Mouse (Mus musculus) layer of hippocampus, adult 11-12 months (tissue): ENCODE data around the gene Kbtbd12.

ENCODE experiments used
- DNase-seq: peaks from one replicate; pipeline ENCODE4 v3.0.0; 2022; ENCODE audit warnings: low spot score

Gene Kbtbd12

DNA sequence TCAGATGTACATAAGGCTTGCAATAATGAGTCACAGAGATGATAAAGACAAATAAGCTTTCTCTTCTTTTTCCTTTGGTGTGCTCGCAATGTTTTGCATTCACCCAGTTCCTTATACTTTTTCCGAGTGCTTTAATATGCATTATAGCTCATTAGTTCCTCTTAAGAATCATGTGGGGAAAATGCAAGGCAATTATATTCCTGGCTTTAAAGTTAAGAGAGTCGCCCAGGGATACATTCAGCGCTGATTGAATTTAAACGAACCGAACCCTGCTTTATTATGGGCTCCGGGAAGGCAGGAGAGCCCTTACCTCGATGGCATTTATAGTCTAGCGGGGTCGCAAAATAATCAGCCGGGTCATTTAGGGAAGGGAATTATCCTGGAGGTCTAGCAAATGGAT is 10.8 kb downstream of the Kbtbd12 start:
- DNase-seq = no peak

DNA sequence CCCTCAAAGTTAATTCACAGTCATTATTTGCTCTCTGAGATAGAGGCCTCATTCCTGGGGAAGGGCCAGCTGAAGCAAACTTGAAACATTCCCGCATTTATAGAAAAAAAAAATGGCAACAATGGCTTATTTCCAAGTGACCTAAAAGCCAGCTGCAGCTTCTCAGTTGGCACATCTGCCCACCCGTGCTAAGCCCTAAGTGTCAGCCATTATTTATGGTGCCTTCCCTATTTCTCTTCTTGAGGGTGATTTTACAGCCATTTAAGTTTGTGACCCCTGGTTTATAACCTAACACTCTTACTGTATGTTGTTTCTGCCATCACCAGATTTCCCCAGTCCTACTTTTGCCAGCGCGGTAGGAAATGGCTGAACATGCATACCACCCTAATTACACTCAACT is 11.3 kb downstream of the Kbtbd12 start:
- DNase-seq = no peak

DNA sequence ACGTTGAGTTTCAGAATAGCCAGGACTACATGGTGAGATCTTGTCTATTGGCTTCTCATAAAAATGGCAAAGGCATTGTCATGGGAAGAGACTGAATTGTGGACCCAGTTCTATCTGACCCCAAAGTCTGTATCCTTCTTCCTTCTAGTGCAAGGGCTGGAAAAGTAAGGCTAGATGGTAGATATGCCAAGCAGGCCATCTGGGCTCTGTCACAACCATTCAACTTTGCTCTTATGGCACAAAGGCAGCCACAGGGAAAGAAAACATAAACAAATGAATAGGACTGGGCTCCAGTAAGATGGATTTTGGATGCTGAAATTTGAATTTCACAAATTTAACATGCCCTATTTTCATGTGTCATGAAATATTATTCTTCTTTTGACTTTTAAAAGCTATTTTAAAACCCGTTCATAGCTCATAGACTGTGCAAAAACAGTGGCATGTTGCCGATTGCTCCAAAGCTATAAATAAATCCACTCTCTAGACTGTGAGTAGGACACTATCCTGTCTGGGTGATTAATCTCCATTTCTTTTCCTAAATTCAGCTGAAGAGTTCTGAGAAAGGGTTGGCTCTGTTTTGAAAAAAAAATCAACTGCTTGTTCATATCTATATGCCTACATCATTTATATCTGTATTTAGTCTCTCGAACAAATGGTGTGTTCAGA is 15.8 kb downstream of the Kbtbd12 start:
- DNase-seq = no peak

DNA sequence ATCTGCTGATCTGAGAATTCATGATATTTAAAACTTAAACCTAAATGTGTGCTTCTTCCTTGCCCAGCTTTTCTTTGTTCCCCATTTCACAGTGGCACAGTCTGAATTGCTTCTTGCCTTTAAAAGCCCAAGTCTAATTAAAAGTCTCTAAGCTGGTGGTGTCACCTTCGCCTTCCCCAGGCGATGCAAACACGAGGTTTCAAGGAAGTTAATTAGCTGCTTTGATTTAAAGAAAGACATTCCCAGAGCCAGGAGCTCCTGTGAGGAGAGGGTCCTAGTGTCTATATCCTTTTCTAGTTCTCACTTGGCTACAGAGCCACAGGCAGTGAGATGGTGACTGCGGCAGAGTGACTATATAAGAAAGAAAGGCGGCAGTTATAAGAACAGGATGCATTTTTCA is 18.2 kb downstream of the Kbtbd12 start:
- DNase-seq = no peak

DNA sequence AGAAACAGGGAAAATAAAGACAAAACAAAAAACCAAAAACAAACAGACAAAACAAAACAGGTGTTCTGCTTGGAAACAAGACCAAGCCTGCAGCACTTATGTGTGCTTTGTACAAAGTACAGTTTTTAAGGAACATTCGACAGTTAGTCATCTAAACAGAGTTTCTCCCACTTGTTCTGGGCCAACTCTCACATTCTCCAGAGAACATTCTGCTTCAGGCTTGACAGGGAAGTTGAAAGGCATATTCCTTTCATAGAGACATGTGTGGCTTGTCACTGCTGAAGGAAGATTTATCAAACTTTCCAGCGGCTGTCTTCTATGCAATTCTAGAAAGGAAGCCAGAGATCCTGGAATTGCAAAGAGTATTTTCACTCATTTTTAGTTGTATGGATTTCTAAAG is 22.4 kb downstream of the Kbtbd12 start:
- DNase-seq = no peak

DNA sequence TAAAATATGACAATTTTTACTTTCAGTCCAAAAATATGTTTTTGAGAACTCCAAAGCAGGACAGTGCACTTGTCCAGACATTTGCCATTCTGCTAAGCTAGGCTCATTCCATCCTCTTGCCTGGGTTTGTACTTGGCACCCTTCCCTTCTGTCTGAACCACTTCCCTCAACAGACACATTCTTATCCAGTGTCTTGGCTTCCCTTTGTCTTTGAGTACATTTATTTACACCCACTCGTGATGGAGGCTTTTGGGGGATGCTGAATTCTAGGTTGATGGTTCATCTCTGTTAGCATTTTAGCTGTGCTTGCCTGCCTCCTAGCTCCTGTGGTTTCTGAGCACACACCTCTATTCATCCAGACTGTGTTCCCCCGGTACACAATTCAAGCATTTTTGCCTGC is 31.3 kb downstream of the Kbtbd12 start:
- DNase-seq = no peak

DNA sequence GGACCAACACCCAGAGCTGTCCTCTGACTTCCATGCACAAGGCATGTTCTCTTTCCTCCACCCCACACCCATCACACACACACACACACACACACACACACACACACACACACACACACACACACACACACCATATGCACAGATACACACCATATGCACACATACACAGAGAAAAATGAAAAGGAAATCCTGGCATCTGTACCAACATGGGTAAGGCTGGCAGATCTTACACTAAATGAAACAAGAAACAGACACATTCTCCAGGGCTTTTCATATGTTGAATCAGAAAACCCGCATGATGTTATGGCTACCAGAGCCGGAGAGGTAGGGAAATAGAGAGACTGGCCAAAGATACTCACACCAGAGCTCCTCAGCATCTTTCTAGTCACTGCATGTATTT is 32.0 kb downstream of the Kbtbd12 start:
- no peak for DNase-seq

DNA sequence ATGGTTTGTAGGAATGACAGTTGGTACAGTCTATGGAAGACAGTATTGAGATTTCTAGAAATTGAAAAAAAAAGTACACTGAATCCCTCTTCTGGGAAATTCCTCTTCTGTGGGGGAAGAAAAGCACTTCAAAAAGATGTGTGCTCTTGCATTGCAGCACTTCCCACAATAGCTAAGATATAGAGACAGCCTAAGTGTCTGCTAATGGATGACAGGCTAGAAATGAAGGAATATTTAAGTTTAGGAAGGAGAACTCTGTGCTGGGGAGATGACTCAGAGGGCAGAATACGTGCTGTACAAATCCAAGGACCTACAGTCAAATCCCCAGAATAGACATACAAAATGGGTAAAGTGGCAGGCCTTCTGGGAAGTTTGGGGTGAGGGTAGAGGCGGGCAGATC is 32.5 kb downstream of the Kbtbd12 start:
- DNase-seq = no peak

DNA sequence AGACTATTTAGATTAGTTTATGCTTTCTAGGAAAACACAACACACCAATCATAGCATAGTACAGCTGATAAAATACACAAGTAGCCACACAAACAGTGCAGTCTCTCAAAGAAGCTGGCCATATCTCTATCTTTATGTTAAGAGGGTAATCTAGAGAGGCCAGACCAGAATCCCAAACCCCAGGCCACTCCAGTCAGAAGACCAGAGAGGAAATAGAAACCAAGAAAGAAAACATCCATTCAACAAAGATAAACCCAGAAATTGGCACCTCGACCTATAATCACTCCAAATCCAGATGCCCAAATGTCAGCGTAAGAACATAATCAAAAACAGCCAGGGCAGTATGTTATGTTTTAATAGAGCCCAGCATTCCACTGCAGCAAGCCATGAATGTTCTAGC is 41.6 kb downstream of the Kbtbd12 start:
- no peak for DNase-seq

DNA sequence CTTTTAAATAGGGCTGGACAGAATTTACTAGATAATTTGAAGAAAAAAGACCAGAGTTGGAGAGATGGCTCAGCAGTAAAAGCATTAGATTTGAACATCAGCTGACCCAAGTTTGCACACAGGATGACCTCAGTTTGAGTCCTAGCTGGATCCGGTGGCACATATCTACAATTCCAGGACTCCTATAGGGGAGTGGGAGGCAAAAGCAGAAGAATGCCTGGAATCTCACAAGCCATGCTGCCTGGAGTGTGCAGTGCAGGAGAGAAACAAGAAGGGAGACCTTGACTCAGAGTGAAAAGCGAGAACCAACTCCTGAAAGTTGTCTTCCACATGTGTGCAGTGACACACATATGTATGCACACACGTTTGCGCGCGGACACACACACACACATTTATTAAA is 45.4 kb downstream of the Kbtbd12 start:
- DNase-seq = no peak

DNA sequence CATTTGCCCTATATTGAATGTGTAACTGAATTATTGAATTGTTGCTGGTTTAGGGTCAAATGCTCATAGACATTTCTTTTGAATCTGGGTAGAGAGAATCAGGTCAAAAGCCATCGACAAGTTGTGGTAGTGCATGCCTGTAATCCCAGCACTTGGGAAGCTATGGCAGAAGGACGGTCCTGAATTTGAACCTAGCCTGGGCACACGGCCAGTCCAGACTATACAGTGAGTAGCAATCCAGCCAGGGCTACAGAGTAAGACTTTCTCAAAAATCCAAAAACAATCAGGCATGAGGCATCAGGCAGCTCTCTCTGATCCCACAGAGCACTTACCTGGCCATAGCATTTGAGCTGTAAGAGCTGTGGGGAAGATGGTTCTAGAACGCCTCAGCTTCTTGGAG is 47.5 kb downstream of the Kbtbd12 start:
- no peak for DNase-seq

DNA sequence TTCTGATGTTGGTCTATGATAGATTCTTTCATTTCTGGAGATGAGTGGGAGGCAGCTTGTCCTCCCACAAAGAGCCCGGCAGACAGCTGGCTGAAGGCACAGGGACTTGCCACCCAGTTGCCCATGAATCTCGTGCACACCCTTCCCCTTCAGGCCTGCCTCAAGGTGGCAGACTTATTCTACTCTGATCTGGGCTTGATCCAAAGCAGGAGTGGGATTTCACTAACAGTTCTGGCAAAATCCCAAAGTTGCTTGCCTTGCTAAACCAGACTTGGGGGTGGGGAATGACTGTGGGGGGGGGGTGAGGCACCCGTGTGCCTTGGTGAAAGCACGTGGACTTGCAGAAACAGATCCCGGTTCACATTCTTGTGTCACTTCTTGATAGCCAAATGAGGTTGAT is 48.2 kb downstream of the Kbtbd12 start:
- peak; percentile 36 for DNase-seq

DNA sequence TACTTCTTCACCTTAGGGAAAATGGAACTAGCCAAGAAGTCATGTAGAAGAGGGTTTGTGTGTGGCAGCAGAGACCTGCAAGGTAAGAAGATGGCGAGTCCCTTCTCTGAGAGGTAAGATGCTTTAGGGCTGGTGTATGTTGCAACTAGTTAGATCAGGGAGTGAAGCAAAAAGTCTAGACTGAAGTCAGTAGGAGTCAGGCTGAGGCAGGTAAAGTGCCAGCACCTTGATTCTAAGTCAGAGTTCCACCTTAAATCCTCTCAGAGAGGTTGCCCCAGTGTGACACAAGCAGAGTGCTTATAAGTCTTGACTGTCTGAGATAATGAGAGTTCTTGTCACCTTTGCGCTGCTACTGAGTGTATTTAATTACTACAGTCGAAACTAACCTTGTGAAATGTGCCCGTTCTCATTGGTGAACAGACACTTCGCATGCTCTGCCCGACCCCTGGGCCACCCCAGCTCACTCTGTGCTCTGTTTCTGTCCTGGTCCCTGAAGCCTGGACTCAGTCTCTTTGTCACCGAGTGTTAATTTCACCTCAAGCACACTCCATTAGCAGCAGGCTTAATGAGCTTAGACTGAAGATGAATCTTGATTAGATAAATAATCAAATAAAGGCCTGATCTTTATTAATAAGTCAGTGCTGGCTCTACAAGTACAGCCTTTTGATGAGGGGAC is 49.0 kb downstream of the Kbtbd12 start:
- DNase-seq = no peak

DNA sequence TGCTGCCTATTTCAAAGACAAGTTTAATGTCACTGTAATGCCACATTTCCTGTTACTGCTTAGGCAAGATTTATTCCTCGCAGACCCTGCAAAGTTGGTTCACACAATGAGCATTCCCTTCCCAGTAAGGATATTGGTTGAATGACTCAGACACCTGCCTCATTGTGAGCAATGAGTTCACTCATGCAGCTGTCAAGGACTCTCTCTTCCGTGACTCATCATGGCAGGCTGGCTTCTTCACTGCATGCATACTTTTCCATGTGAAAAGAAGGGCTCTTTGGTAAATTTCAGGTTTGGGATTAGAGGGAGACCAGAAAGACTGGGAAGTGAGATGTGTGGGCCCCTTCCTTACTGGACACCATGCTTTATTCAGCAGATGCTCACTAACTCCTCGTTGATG is 50.7 kb downstream of the Kbtbd12 start:
- DNase-seq = no peak

DNA sequence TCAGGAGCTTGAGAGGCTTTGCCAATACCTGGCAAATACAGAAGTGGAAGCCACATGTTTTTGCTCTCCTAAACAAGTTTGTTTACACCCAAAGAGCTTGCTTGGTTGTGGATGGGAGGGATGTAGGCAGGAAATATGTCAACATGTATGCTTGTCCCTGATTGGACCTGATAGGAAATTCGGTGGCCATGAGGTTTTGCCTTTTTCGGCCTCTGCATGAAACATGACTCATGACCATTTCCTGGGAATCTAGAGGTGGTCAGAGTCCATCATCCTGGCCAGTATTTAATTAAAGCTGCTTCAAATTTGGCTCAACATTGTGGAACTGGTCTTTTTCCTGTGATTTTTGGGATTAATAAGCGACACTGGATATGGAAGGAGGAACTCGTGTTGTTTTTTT is 53.8 kb downstream of the Kbtbd12 start:
- no peak for DNase-seq

DNA sequence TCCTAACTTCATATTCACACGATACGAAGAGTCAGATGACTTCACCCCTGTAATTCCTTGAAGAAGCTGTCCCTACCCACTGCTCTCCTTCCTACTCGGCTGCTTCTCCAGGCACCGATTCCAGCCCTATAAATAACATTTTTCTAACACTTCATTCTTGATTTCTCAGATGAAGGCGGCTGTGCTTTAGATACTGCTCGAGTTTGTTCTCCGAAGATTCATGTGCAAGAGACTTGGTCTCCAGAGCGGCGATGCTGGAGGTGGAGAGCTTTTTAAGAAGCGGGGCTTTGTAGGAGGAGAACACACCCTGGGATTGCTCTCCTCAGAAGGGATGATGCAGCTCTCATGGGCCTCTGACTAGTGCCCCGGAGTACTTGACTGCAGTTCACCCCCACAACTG is 61.3 kb downstream of the Kbtbd12 start:
- DNase-seq = no peak

DNA sequence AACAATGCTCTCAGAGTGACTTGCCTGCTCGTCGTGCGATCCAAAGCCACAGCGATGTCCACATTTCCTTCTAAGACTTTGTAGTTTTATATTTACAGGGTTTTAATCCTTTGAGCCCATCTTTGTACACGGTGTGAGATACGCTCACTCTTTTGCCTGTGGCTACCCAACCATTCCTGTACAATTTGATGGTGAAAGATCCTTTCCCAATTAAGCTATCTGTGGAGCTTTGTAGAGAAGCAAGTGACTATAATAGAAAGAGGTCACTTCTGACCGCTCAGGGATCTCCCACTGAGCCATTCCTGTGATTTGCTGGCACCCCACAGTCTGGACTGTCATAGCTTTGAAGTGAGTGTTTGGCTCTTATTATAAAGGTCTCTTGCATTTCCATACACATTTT is 71.1 kb downstream of the Kbtbd12 start:
- DNase-seq = no peak

DNA sequence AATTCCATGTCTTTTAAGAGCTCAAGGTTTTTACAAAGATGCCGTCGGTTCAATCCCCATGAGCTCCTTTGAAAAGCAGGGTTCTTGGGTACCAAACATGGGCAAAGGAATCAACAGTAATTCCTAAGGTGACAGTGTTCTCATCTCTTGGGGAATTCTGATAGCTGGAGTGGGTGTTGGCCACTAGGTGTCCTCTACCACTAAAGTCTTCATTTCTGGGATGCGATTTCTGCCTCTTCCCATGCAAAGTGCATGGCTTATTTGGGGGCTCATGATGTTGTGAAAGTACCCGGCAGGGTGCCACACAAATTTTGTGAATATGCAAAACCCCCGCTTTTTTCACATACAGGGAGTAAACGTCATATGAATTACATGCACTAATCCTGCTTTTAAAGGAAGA is 72.7 kb downstream of the Kbtbd12 start:
- peak; percentile 29 for DNase-seq

DNA sequence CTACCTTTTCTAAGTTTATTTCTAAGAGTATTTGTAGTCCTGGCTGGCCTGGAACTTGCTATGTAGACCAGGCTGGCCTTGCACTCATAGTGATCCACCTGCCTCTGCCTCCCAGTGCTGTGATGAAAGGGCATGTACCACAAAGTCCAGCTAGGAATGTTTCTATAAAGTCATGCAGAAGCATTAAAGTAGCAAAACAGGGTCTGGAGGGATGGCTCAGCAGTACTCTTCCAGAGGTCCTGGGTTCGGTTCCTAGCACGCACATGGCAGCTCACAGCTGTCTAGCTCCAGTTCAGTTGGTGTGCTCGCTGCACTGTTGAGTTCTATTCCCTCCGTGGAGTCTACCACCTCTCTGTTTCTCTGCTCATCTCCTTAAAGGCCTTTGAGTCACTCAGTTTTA is 77.6 kb downstream of the Kbtbd12 start:
- no peak for DNase-seq

DNA sequence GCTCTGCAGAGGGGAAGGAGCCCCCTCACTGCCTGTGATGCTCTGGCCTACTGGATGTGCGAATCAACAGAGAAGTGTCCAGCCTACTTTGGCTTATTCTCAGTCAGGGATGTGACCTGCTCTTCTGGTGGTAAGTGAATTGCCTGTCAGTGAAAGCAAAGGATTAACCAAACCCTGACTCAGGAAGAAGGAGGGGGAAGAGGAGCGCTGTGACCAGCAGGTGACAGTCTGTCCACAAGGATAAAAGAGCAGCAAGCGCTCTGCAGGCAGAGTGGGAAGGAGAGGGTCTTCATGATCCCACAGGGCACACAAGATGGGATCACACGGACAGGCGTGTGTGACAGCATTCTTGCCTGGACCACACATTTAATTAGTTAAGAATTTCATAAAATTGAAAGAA is 78.1 kb downstream of the Kbtbd12 start:
- no peak for DNase-seq

DNA sequence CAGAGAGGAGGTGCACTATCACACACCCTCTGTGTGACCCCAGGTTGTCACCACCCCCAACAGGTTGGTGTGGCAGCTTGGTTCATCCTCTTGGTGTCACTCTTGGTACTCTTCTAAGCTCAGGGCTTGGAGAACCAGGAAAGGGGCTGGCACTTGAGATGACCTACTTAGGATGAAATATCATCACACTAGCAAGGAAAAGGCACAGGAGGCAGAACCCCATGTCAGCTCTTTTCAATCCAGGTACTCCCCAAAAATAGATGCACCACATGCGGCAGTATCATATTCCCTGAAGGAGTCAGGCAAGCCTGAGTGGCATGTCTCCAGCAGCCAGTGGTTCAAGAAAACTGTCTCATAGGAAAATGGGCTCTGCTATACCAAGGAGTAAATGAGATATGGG is 79.7 kb downstream of the Kbtbd12 start:
- DNase-seq = no peak

DNA sequence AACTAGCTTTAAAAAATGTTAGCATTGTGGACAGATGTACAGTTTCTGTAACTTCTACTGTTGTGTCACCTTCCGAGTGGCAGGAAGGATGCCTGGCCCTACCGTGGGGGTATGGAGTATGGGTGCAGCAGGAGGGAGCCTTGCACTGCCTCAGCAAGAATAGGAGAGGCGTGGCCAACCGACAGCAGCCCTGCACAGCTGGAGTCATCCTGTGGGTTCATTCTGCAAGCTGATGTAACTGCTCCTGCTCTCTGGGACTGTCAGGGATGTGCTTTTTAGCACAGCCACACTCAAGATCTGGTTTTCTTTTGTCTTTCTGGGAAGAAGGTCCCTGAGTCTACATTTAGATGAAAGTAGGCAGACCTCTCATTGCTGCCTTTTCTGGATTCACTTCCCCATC is 80.2 kb downstream of the Kbtbd12 start:
- DNase-seq = no peak

DNA sequence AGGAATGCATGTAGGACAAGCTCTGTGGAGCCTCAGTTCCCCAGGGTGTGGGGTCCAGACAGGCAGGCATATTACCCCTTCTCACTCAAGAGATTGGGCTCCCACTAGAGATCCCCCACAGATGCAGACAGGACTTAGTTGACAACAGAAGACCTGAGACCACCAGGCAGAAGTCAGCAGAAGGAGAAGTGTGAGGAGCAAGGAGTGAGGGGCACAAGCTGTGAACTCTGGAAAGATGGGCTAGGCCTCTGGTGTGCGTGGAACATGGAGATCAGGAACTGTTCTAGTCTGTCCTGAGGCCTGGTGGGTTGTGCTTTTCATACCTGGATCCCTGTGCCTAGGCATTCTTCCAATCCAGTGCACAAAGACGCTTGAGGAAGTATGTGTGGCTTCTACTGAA is 87.8 kb downstream of the Kbtbd12 start:
- no peak for DNase-seq

DNA sequence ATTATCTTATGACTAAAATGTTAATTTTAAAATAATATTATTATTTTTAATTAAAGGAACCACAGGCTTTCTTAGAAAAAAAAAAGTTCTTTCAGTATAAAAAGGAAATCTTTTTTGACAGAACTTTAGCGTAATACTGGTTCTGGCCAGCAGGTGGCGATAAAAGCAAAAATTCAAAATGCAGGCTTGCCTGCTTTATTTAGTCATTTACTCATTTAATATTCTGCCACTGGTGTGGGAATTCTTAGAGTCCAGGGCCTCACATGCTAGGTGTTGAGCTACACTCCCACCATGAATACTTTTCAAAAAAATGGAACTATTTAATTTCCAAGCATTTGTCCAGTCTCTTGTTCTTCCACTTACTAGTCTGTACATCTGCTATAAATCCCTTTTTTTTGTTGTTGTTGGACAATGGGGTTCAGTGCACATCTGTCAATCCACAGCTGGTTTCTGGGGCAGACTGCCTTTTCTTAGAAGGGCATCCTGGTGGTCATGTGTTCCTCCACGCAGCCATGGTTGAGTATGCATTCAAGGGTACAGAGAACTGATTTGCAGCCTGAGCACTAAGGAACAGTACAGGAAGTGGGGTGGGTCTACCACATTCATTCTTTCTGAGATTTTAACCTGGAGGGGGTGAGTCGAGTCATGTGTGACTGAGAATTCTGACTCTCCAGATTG is 88.5 kb downstream of the Kbtbd12 start:
- DNase-seq = peak; percentile 74
